Mouse (Mus musculus): ENCODE results near the gene Baz2b.

The Baz2b gene

DNA sequence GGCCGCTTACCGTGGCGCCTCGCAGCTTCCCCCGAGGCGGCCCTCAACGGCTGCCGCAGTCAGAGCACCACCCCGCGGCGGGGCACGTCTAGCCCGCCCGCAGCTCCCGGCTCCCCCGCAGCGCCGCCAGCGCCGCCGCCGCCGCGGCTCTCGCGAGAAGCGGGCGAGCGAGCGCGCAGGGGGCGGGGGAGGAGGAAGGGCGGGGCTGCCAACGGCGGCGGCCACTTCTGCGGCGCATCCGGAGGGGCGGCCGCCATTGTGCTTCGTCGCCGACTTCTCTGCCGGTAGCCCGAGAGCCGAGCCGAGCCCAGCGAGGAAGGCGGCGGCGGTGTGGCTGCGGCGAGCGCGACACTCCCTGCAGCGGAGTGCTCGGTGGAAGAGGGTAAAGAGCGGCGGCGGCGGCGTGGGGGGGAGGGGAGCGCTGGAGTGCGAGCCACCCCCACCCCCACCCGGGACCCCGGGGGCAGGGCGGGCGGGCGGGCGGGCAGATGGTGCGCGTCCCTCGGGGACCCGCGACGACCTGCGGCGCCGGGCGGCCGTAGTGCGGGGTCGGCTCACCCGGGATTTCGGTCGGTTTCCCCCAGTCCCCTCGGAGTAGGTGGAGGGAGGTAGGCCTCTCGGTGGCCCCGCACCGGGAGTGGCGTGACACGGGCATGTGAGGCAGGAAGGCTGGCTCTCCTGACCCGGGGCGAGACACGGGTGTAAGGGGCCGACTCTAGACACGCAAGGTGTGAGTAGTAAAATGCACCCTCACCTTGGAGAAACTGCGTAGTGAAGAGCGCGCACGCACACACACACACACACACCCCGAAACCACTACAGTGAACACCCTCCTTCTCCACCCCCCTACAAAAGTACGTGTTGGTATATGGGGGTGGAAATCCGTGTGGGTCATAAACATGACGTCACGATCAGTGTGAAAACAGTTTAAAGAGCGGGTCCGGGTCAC is at the start of gene Baz2b, which contains the start of gene March7:
Gene Baz2b, minus strand, starts transcription at position 137 of the 949 bp plus-strand sequence.
Gene March7, plus strand, starts transcription at position 185 of the 949 bp plus-strand sequence.
- peak; percentile 93 for DNase-seq

DNA sequence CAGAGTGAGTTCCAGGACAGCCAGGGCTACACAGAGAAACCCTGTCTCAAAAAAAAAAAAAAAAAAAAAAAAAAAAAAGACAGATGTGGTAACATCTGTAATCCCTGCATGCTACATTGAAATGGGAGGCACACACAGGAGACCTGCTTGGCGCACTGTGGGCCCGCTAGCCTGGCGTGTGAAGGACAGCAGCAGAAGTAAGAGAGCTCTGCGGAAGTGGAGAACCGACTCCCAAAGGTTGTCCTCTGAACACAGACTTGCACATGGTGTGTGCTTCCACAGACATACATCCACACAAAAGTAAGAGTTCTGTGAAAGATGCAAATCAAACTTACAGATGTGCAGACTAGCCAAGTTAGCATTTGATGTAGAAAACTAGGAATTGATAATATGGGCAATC is 49.5 kb upstream of the Baz2b start:
- DNase-seq = no peak

DNA sequence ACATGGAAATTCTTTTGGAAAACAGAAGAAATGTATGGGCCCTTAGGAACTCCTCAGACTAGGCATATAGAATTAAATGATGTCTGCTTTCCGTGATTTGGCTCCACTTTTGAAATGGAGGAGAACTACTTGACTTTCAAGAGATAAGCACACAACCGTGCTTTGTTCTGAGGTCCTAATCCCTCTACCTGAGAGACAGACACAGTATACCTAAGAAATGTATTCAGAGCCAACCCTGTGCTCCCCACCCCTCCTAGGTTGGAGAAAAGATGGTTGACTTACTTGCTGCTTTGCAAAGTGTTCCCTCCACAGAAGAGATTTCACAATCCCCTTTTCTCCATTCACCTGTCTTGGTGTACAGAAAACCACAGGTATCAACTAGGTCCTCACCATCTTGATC is 47.1 kb upstream of the Baz2b start:
- DNase-seq = no peak

DNA sequence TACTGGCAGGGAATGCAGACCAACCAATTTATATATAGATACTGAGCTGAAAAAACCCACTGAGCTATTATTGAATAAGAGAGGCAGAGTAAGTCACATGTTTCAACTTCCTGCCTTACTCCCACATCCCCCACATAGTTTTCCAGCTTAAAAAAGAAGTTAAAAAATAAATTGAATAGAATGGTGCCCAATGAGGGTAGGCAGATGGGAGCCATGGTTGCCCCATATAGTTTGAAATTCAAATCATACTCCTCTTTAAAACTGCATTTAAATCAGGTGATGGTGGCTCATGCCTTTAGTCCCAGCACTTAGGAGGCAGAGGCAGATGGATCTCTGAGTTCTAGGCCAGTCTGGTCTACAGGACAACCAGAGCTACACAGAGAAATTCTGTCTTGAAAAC is 43.9 kb upstream of the Baz2b start:
- no peak for DNase-seq

DNA sequence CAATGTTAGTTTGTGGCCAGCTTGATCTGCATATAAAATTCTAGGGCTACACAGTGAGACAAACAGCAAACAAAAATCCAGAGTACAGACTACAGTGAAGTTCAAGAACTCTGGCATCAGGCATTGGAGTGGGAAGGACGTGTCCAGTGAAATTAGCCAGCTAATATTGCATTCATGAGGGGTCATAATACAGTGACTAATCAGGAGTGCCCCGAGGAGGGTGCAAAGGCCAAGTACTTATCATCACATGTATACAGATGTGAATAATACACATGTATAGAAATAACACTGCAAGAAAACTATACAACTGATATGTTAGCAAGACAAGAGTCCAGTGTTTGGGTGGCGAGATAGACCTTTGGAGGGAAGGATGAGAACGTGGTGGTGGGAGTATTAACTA is 43.1 kb upstream of the Baz2b start:
- DNase-seq = no peak

DNA sequence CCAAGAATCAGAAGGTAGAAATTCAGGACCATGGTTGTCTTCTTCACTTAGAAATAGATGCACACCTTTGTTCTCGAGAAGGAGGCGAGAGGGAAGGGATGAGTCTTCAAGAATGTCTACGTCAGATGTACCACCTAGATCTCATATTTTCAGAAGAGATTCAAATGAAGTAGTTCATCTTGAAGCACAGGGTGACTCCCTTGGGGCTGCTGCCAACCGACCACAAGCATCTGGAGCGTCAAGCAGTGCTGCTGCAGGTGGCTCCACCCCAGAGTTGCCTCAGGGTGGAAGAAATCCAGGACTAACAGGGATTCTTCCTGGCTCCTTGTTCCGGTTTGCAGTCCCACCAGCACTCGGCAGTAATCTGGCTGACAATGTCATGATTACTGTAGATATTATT is 24.9 kb upstream of the Baz2b start:
- no peak for DNase-seq

DNA sequence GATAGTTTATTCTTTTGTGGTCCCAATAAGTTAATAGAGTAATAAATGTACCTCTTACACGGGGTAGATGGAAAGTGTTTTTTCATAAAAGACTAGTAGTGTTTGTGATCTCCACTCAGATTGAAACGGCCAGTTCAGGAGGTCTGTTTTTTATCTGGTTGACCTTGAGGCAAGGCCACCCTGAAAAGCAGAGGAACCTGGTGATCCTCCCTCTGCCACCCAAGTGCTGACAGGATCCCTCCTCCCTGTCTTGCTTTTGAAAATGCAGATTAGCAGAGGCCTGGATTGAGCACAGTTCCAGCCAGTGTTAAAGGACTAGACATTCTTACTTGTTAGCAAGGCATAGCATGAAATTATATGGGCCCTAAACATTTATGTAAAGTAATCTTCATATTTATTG is 23.5 kb upstream of the Baz2b start:
- no peak for DNase-seq

DNA sequence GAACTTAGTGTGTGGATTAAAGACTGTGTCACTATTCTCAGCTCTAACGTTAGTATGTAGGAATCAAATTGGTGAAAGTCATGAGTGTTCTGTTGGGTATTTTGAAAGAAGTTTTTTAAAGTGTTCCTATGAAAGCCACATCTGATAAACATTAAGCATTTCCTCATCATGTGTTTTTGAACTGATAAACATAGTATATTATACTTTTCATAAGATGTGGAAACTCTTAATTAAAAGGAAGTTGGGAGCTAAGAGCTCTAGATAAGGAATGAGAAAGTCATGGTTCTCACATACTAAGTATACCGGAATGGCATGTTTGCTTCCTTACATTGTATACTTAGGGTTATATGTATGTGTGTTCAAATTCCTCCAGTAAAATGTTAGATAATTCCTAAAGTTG is 20.7 kb upstream of the Baz2b start:
- DNase-seq = no peak

DNA sequence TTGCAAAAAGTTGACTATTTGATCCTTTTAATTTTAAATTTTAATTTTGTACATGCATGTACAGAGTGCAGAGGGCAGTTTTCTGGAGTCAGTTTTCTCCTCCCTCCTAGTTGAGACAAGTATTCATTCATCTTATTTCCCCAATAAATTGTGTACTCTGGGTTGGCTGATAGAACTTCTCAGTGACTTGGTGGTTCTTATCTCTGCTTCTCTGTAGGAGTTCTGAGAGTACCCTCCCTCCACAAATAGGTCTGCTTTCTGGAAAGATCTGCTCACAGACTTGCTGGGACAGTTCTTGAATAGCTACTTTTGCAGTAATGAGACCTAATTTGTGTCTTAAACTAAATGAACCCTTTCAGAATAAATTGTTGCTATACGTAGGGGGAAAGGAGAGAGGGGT is 18.8 kb upstream of the Baz2b start:
- no peak for DNase-seq

DNA sequence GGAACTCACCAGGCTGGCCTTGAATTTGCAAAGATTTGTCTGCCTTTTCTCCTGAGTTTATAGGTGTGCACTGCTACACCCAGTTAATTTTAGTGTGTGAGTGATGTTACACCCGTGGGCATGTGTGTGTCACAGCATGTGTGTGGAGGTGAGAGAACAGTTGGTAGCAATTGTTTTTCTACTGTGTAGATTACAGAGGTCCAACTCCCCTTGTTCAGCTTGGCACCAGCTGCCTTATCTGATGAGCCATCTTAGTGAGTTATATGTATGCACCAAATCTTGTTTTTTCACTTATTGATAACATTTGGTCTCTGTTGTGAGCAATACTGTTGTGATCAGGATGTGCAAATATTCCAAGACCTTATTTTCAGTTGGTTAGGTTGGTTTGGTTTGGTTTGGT is 13.8 kb upstream of the Baz2b start:
- DNase-seq = no peak

DNA sequence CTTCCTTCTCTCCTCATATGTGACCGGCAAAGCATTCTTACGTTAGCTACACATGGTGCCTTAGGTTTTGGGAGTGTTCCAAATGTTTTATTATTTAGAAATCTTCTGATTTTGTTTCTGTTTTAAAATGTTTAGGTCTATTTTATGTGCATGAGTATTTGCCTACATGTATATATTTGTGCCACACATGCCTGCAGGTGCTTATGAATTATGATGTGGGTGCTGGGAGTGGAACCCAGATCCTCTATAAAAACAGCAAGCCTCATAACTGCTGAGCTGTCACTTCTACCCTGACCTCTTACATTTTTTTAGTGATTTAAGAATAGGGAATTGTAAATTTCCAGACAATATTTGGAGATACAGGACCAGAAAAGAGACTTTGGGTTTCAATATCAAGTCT is 12.3 kb upstream of the Baz2b start:
- no peak for DNase-seq

DNA sequence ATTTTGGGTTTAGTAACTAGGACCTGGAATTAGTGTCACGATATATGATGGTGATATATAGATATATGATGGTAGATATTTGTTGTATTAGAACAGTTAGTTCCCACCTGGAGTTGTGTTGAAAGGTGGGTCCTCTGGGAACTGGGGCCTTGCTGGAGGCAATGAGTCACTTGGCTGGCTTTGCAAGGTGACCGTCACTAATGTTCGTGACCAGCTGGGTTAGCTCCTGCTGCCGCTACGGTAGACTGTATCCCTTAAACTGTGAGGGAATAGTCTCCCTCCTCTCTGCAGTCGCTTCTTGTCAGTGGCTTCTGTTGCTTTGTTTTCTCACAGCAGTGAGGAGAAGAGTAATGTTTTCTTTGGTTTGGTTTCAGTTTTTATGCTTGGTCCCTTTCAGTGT is 11.6 kb upstream of the Baz2b start:
- DNase-seq = no peak

DNA sequence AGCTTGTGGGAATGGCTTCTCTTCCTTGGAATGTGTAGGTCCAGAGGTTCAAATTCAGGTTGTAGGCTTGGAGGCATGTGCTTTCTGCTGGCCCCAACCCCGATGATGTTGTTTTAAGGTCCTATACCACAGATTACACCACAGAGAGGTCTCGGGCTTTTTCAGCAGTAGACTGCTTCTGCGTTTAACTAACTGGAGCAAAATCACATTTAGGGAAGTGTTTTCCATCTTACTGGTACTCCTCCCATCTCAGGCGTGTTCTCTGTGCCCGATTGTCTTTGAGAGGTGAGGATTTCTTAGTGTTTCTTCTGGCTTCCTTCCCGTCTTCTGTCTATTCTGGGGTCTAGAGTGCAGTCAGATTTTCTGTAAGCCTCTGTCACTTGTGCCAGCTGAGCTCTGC is 8.0 kb upstream of the Baz2b start:
- no peak for DNase-seq

DNA sequence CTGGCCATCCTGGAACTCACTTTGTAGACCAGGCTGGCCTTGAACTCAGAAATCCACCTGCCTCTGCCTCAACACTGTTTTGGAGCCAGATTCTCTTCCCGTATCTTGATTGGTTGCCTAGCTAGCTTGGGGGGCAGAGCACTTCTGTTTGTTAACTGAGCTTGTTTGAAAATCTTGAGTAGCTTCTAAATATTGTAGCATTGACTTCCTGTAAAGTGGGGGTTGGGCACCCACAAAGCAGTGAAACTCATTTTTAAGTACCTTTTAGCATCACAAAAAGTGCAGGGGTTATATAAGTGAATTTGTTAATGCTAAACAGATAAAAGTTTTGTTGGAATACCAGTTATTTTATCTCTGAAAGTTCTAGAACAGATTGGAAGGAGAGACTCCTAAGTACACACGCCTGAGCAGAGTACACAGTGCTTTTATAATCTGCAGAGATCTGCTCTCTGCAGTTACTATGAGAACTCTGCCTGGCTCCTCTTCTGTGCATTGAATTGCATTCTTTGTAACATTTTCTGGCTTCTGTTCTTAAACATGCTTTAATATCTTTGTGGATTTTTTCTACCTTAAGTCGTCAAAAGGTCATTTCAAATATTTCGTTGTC is 7.0 kb upstream of the Baz2b start:
- no peak for DNase-seq

DNA sequence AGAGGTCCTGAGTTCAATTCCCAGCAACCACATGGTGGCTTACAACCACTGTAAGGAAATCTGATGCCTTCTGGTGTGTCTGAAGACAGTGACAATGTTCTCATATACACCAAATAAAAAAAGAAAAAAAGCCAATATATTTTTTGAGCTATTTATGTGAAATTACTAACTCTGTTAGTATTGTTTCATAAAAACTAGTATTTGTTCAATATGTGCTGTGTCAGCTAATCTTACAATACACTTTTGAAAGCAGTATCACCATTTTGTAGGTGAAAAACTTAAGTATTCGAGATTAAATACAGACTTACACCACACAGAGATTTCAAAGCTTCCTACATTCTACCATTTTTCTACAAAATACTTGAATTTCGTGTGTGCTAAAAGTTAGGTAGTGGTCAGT is 5.0 kb upstream of the Baz2b start:
- no peak for DNase-seq

DNA sequence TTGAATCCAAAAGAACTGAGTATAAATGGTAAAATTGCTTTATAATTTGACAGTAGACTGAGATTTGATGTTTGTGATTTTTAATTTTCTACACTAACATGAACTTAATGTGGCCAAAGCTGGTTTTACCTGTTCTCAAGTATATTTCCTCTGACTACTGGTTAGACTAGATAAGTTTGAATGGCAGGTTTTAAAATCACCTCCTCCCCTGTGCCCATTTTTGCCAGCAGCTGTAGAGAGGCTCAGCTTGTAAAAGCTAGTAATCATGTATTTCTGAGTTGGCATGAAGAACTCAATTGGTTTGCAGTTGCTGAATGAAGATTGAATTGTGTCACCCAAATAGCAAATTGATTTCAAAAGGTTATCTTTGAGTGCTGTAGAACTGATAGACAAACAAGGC is 2.8 kb upstream of the Baz2b start:
- no peak for DNase-seq

DNA sequence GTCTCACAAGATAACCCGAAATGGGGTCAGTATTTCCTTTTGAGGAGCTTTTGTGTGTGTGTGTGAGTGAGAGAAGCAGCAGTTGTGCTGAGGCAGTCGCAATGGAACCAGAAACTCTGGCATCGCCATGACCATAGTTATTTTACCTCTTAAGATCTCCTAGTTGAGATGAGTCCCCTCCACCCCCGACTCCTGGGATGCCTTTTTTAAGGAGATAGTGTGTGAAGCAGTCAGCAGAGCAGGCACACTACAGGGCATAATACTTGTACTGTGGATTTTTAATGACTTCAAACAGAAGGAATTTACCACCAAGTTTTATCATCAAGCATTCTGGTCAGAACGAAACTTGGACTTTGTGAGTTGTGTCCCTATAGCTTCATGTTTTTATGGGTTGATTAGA is 1.2 kb upstream of the Baz2b start:
- DNase-seq = no peak

DNA sequence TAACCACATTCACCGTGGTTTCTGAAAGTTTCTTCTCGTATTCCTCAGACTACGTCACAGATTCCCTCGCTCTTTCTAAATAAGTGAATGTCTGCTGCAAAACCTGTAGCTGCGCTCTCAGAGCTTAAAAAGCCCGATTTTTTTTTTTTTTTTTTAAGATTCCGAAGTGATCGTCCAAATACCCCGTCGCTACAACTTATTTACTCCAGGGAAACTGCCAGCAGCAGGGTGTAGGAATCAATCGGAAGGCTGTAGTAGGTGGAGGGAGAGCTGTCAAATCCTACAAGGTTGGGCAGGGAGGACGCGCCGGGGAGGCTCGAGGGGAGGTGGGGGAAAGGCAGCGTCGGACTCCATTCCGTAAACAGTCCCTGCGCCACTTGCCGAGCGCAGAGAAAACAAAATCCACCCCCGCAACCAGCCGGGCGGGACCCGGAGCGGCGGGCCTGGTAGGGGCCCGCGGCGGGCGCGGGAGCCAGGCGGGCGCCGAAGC is 472 bp downstream of the Baz2b start:
- DNase-seq = peak; percentile 76

DNA sequence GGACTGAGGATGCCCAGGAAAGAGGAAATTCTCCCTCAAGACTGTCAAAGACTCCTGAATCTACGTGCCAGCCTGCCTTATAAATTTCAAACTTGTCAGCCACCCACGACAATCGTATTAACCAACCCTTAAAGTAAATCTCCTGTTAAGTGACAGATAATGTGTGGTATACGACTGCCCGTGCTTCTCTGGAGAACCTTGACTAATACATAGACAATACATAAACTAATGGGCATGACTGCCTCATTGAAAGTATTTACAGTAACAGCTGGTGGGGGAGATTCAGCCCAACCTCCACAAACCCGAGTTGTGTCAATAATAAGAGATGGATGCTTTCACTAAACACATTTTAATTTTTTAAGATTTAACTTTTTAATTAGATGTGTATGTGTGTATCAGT is 3.8 kb downstream of the Baz2b start:
- no peak for DNase-seq

DNA sequence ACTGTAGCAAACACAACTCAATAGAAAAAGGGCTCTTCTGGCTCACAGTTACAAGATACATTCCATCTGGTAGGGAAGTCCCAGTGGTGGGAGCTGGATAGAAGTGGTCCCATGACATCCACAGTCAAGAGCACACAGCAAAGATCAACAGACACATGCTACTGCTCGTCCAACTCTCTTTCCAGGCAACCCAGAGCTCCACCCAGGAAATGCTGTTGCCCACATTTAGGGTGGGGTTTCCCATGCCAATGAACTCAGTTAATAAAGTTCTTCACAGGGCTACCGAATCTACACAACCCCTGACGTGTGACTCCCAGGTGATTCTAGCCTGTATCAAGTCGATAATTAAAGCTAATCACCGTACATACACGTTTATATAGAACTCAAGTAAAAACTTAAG is 5.5 kb downstream of the Baz2b start:
- DNase-seq = peak; percentile 21

DNA sequence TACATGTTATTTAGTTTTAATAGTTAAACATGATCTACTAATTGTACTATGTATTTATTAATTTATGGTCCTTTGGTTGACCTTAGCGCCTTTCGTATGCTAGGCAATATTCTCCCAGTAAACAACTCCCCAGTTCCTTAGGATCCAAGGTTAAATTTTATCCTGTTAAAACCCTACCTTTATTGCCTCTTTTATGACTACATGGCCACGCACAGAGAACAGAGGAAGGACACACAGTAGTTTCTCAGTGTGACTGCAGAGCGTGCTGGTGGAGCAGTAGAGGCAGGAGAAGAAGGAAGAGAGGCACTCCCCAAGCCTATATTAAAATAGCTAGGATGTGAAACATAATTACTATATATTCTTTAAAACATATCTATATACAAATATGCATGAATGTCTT is 5.9 kb downstream of the Baz2b start:
- DNase-seq = no peak

DNA sequence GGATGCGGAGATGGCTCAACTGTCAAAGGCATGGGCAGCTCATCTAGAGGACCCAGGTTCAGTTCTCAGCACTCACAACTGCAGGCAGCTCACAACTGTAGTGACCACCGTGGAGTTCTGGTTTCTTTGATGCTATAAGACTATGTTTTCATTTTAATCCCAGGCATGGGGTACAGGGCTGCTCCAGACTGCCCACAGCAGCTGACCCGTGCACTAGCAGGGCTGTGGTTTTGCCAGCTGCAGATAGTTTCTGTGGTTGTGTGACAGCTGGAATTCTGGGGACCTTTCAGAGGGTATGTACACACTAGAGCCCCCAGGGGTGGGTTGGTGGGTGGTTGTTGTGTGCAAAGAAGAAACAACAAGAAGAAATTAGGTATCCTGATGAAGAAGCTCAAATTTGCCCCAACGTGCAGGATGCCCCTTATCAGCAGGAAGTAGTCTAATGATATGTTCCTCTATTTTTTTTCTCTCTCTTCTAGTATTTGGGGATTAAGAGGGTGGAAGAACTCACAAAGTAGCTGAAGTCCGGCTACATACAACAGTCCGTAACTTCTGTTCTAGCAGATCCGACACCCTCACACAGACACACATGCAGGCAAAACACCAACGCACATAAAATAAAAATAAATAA is 6.6 kb downstream of the Baz2b start:
- DNase-seq = no peak

DNA sequence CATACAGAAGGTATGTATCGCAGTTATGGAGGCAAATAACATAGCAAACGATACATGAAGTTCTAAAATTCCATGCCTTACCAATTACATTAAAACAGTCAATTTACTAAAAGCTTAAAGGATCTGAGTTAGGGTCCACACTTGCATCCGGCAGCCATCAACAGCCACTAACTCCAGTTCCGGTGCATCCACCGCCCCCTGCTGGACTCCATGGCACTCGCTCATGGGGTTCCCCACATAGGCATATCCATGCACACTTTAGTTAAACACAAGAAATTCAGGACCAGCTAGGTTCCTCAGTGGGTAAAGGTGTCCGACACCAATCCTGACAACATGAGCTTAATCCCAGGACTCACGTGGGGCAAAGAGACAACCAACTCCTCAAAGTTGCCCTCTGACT is 9.0 kb downstream of the Baz2b start:
- peak; percentile 71 for DNase-seq

DNA sequence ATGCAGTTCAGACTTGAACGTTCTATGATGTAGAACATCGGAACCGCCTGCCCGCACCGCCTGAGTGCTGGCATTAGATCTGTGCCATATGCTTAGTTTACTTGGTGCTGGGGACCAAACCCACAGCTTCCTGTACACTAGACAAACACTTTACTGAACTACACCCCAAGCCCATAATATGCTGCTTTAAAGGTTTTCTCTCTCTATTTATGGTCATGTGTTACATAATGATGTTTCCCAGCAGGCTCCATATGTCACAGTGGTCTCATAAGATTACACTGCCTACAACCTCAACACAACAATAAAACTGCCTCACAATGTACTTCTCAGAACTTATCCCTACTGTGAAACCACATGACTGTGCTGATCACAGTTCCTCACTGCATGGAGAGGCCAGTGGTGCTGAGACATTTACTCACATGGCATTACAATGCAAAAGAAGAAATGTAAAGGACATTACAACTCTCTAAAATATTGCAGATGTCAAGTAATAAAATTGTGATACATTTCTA is 9.5 kb downstream of the Baz2b start:
- no peak for DNase-seq
